31 mouse cellular contexts compared by ENCODE assay signal in the genomic region with DNA sequence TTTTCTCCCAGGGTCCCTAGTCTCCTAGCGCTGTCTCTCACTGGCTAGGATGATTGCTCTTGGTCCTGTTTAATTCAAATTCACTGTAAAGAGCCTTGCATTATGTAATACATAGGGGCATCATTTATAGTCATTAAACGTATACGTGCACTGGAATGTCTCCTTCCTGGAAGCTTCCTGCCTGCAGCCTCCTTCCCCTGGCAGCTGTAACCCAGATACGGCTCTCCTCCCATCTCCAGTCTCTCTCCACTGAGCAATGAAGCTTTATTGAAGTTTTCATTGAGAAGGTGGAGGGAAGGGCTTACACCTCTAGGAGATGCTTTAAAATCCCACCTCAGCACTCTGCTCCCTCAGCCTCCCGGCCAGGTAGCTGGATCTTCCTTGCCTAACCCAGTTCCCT. TPM values are rescaled to one million over a fixed set of nuclear protein-coding genes. Genes with fewer than 3 reads are reported as not detected.
"Had no signal": no experiment of that assay in that cellular context is flagged by ENCODE, and none has a peak within 500 bp of the region (broad histone marks: within the 10 kb centered on the region; RNA-seq: fewer than 3 reads in every experiment).

No protein-coding gene starts in this region.

- H3K27me3 ChIP-seq: heart, embryonic 12.5 days; hindbrain, embryonic 12.5 days; intestine, embryonic 15.5 days; limb, embryonic 12.5 days had no signal

- ATAC-seq: forebrain, postnatal 0 days; inflammation-experienced regulatory T-cells, adult 6 months; intestine, embryonic 15.5 days; intestine, postnatal 0 days had no signal

- H3K27ac ChIP-seq: heart, adult 2 months; hindbrain, embryonic 12.5 days; intestine, embryonic 15.5 days; layer of hippocampus, adult 2 months; left cerebral cortex, adult 2 months; limb, embryonic 10.5 days; limb, embryonic 12.5 days; liver, embryonic 13.5 days had no signal

- H3K9ac ChIP-seq: forebrain, postnatal 0 days; heart, embryonic 12.5 days; hindbrain, embryonic 12.5 days; intestine, embryonic 15.5 days; limb, embryonic 12.5 days; liver, embryonic 13.5 days had no signal

- H3K9me3 ChIP-seq: heart, embryonic 12.5 days; hindbrain, embryonic 12.5 days; intestine, embryonic 15.5 days; limb, embryonic 10.5 days; limb, embryonic 12.5 days; liver, embryonic 13.5 days had no signal

- H3K4me1 ChIP-seq: heart, embryonic 12.5 days; intestine, embryonic 15.5 days; limb, embryonic 10.5 days; limb, embryonic 12.5 days; liver, embryonic 13.5 days had no signal

- H3K4me3 ChIP-seq: heart, adult 2 months; heart, embryonic 12.5 days; hindbrain, embryonic 12.5 days; intestine, embryonic 15.5 days; layer of hippocampus, adult 2 months; left cerebral cortex, adult 2 months; limb, embryonic 10.5 days; limb, embryonic 12.5 days; liver, embryonic 13.5 days had no signal

- H3K36me3 ChIP-seq: heart, embryonic 12.5 days; hindbrain, embryonic 12.5 days; intestine, embryonic 15.5 days; limb, embryonic 10.5 days; limb, embryonic 12.5 days; liver, embryonic 13.5 days had no signal

- H3K4me2 ChIP-seq: heart, embryonic 12.5 days; hindbrain, embryonic 12.5 days; intestine, embryonic 15.5 days; limb, embryonic 12.5 days; liver, embryonic 11.5 days; liver, embryonic 13.5 days had no signal

- DNase-seq: forebrain, postnatal 0 days; gastrocnemius, postnatal 14 days; gastrocnemius, postnatal 36 days; heart, adult 11 months; heart, adult 2 months; heart, postnatal 10 days; heart, postnatal 4 days; kidney, adult 18-20 months; kidney, adult 8-10 months; kidney, postnatal 10 days; kidney, postnatal 25 days; kidney, postnatal 4 days; liver; liver, embryonic 13.5 days had no signal

RNA-seq across cellular contexts. Expression of a gene that starts 9.8 kb away (rescaled TPM):
- total RNA-seq: gastrocnemius, adult 18-20 months; gastrocnemius, adult 8-10 months; gastrocnemius, postnatal 14 days; gastrocnemius, postnatal 36 days; heart, adult 2 months; heart, postnatal 10 days; heart, postnatal 25 days; heart, postnatal 4 days had no signal
- polyA plus RNA-seq: heart, embryonic 14.5 days; heart, embryonic 16.5 days; inflammation-experienced regulatory T-cells, adult 6 months; intestine, embryonic 15.5 days; intestine, postnatal 0 days; kidney, embryonic 14.5 days; kidney, embryonic 16.5 days; liver, embryonic 11.5 days; liver, embryonic 13.5 days had no signal
